11 mouse cellular contexts compared by ENCODE assay signal in genomic region chr3:51590207-51590892, GRCm38 (mm10). TPM values are rescaled to one million over a fixed set of nuclear protein-coding genes. Genes with fewer than 3 reads are reported as not detected.
DNase-seq lines count a peak whose midpoint lies in the region; ATAC-seq lines count a peak whose summit lies in the region.
"Had no signal": no experiment of that assay in that cellular context is flagged by ENCODE, and none has a peak within 500 bp of the region (broad histone marks: within the 10 kb centered on the region; RNA-seq: fewer than 3 reads in every experiment).

No protein-coding gene starts in this region.

- peak overlapping the region; percentile 12; the same call in 1 of the 2 replicates for H3K4me3 ChIP-seq in hindbrain, embryonic 10.5 days
- H3K4me3 ChIP-seq in midbrain, embryonic 15.5 days = 0 out of 2 replicates have a peak overlapping the region, but pooled peaks have one; percentile 15

- peak overlapping the region; percentile 41 for H3K4me2 ChIP-seq in midbrain, embryonic 15.5 days

- H3K36me3 ChIP-seq in hindbrain, embryonic 10.5 days = no peaks in the 10 kb centered on the region
- H3K36me3 ChIP-seq in midbrain, embryonic 15.5 days (replicated peaks) = no peaks in the 10 kb centered on the region

- intact Hi-C loops in heart, postnatal 25 days (cut with DNase I) = no loop called here

- H3K4me1 ChIP-seq in hindbrain, embryonic 10.5 days (replicated peaks) = peaks cover 18% of the 10 kb centered on the region
- H3K4me1 ChIP-seq in midbrain, embryonic 15.5 days = peaks cover 17% of the 10 kb centered on the region

- no peak overlapping the region for H3K27ac ChIP-seq in hindbrain, embryonic 10.5 days
- H3K27ac ChIP-seq in midbrain, embryonic 15.5 days = peak overlapping the region; percentile 69

- ATAC-seq in midbrain, embryonic 15.5 days (replicated peaks) = peak; percentile 92
- no peak for ATAC-seq in frontal cortex, adult (ENCODE audit: low TSS enrichment)

- H3K9me3 ChIP-seq in hindbrain, embryonic 10.5 days = no peaks in the 10 kb centered on the region
- H3K9me3 ChIP-seq in midbrain, embryonic 15.5 days = no peaks in the 10 kb centered on the region

- 30% methylated on average over 15 of the region's 15 CpGs for WGBS in hindbrain, embryonic 10.5 days
- 22% methylated on average over 15 of the region's 15 CpGs for WGBS in midbrain, embryonic 15.5 days

- H3K9ac ChIP-seq in midbrain, embryonic 15.5 days = no peak overlapping the region

- 0 out of 2 replicates have a peak, but pooled peaks cover under 1% of the 10 kb centered on the region for H3K27me3 ChIP-seq in hindbrain, embryonic 10.5 days (ENCODE audit: insufficient read depth, poor library complexity, severe bottlenecking)
- H3K27me3 ChIP-seq in midbrain, embryonic 15.5 days (replicated peaks) = no peaks in the 10 kb centered on the region

- peak; percentile 86 for DNase-seq in R1 (ENCODE audit: low read depth, low spot score)
- peak; percentile 47 for DNase-seq in embryo, embryonic 10.5 days (ENCODE audit: low spot score)
- DNase-seq in hindbrain, embryonic 10.5 days (ENCODE audit: low spot score) = no peak
- DNase-seq in heart, postnatal 25 days (ENCODE audit: low spot score) = no peak
- no peak for DNase-seq in spleen, postnatal 10 days (ENCODE audit: low spot score in 2 of 2)
- DNase-seq: adrenal gland, postnatal 10 days; cerebellum, adult 18-20 months; gastrocnemius, postnatal 25 days; left cerebral cortex, postnatal 4 days had no signal

RNA-seq across cellular contexts. Expression of gene Setd7, which starts 29.7 kb away (rescaled TPM):
- polyA plus RNA-seq in hindbrain, embryonic 10.5 days (2016; fragmentation: Nextera tagmentation; extraction: Ambion mirVana) = 3.0 and 3.2 TPM in 2 replicates
- 3.4 and 3.7 TPM in 2 replicates for polyA plus RNA-seq in midbrain, embryonic 15.5 days (2015; fragmentation: Nextera tagmentation; extraction: Ambion mirVana)
- total RNA-seq in heart, postnatal 25 days (2021) = 10 to 100 TPM; 55.4 to 64.8 TPM

Comparison
In these comparisons a context has a peak if more than half of its experiments do, and no peak if none do; other contexts are left out.
1. DNase-seq: peak in R1 (single experiment) and embryo, embryonic 10.5 days (single experiment); none in hindbrain, embryonic 10.5 days (single experiment), heart, postnatal 25 days (single experiment) and spleen, postnatal 10 days (0 of 2).